Mouse (Mus musculus): ENCODE measurements around the gene Dvl2.

- TF ChIP-seq CHD2 (IDR thresholded peaks at IDR 0.05; ENCODE audit: low read depth, low read length) (no peak), MAFK (IDR thresholded peaks at IDR 0.05; ENCODE audit: insufficient read depth, low read depth, low read length) (no peak), ZC3H11A (IDR thresholded peaks at IDR 0.05; ENCODE audit: borderline replicate concordance, low read depth, low read length) (no peak)
Measured at GRCm38 (mm10) chr11:70016669-70017068, 16.3 kb downstream of the Dvl2 start, which contains the start of gene Dlg4.

Measured in ES-E14 (cell line).